Mouse (Mus musculus) urinary bladder, postnatal 36 days (tissue): ENCODE results near the gene Lcp1.

Experiments
- DNase-seq, 2 experiments: peaks; one replicate each; pipeline ENCODE4 v3.0.0; 2022; ENCODE audit warnings: low spot score in 2 of 2, mixed read lengths in 1 of 2

The Lcp1 gene

DNA sequence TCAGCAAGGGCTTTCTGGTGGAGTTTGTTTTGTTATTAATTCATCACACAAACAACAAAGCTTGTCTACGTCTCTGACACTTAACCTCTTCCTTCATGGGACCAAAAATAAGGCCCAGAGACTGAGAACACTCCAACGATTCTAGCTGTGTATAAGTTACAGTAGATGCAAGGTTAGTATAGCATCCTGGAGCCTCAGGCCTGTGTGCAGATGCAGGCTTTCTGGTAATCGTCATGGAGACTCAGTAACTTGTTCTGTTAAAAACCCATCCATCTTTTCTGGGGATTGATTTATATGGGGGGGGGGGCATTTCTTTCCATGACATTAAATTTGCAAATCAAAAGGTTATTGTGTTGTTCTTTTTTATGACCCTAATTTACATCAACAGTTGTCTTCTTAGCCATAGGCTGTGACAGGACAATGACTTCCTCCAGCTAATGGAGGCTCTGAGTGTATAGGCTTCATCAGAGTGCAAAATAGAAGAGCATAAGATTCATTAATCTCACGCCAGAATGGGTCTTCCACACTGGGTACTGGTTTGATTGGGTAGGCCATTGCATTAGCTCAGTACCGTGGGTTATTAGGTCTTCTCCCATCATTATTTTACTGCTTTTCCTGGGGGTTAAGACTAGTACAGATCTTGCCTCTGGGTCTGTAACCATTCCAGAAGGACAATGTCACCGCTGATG lies 74.6 kb downstream of the Lcp1 start:
- no peak for DNase-seq

DNA sequence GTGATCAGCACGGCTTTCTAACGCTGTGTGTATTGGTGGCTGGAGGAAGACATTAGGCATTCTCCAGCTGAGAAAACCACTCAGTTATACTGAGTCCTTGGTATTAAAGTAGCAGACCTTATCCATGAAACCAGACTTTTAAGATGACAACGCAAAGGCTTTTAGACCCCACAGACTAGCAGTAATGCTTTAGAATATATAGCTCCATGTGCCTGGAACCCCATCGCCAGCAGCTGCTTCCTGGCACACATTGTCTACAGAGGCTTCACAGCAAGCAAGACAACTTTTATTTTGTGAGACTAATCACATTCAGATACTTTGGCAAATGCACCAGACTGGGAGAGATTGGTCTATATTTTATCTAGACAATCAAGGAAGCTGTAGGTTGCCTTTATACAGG lies 75.4 kb downstream of the Lcp1 start:
- no peak for DNase-seq

DNA sequence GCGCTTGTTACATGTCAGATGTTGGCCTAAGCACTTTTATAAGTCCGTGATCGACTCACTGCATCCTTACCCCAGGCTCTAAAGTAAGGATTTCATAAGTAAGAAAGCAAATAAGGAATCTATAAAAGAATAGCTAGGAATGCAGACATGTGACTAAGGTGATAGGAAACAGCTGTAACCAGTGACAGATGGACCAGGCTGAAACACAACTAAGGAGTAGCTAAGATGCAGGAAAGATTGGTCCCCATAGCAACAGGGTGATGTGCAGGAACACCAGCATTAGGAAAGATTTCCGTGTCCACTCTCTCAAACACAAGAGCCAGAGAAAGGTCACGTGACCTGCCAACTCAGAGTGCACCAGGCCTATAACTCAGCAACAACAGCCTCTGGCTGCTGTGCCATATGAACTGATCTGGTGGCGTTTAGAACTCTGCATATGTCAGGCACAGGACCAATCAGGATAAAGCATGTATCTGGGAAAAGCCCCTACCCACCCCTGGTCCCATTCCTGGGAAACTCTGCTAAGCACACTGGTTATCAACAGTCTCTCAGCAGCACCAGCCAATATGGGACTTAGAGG lies 77.8 kb downstream of the Lcp1 start:
- DNase-seq, result no peak

DNA sequence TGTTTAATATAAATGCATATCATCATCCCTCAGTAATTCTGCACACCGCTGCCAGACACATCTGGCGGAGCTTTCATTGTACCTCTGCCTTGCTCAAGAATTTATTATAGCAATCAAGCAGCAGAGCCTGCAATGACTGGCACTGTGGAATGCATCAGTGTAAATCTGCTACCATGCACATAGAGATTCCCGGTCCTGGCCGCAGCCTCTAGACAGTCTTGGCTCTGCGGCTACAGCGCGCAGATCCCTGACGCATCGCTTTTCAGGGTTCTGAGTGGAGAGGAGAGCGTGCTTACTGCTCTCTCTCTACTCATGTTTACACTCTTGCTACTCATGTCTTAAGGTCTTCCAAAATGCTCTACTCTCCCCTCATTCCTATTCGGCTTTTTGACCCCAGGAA lies 82.9 kb downstream of the Lcp1 start:
- no peak for DNase-seq

DNA sequence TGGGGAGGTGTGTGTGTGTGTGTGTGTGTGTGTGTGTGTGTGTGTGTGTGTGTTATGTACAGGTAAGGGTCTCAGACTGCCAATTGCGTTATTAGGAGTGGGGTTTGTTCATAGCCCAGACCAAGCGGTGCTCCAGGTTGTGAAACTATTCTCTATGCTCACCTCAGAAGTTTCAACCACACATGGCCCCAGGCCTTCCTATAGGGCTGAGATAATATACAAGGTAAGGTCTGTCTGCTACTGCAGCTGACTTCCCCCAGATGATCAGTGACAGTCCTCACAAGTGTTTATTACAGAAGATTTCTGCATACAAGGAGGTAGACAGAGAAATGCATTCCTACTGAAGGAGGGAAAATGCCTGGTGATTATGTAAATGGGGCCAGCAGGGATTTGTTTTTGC lies 87.9 kb downstream of the Lcp1 start:
- no peak for DNase-seq

DNA sequence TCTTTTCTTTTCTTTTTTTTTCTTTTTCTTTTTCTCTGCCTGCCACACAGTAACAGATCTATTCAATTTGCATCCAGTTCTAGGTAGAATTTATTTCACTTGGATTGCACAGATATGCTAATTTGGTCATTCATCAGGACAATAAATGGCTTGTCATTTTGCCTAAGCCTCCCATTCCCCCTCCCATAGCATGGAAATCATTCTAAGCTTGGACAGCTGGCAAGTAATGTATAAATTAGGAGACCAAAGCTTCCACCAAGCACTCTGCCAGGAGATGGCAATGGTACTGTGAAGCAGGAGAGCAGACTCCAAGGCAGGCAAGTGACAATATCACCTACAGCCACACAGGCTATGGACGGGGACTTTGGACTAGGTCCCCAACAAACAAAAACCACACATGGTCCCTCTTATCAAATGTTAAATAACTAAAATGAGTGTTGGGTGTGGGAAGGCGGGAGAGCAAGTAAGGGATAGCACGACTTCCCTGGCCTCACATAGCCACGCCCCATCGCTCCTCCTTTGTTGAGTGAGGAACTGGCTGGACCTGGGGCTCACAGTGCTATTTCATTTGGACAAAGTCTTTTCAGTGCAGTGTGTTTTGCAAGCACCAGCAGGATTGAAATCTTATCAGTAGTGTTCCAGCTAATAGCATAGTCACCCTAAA lies 88.5 kb downstream of the Lcp1 start:
- DNase-seq, result no peak

DNA sequence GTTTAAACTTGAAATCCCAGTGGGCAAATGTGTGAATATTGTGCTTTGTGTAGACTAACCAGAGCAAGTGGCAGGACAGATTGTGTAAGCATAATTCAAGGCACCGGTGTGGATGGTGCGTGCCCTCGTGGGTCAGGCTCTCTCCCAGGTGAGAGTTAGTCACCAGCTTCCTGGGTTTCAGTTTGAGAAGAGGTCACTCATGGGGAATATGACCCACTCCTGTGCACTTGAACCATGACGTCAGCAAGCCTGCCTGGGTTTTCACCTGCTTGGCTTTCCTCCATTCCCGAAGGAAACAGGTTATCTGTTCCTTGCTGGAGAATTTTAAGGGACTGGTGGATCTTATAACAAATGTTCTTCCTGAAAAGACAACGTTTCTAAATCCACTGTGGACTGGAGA lies 91.5 kb downstream of the Lcp1 start:
- DNase-seq, result no peak

DNA sequence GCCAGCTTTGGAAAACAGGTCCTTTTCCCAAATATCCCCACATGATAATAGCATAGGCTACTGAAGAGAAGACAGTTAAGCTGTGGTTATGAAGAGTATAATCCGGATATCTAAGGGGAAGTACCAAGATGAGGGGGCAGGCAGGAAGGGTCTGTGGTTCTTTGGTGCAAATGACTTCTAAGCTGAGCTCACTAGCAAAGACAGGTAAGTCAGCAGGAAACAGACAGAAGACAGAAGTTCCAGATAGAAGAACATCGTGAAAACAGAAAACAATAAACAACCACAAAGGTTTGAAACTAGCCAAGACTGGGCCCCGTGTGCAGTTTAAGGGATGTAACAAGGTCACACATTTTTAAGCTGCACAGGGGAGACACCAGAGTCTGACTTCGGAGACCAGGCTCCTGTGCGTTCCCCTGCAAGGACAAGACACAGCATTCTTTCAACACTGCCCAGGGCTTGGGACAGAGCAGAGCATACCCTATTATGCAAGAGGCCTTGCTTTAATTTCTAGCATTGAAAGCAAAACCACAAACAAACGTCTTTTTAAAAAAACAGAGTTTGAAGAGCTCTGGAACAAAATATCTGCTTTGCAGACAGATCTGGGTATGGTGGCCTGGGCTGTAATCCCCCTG lies 96.7 kb downstream of the Lcp1 start:
- DNase-seq, result no peak

DNA sequence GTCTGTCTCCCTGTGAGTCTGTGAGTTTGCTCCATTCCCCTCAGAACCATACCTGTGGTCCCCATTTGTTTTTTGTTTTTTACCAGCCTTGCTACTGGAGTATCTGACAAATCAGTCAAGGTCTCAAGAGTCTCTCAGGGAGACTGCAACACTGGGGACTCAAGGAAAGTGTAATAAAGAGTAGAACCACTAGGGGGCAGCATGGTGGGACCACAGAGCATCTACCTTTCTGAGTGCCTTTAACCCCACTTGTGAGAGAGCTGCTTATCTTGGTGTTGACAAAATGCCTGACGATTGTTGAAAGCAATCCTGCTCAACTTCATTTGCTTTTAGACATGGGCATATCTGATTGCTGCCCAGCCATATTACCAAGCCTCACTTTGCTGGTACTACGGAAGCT lies 98.9 kb downstream of the Lcp1 start:
- DNase-seq, result no peak

DNA sequence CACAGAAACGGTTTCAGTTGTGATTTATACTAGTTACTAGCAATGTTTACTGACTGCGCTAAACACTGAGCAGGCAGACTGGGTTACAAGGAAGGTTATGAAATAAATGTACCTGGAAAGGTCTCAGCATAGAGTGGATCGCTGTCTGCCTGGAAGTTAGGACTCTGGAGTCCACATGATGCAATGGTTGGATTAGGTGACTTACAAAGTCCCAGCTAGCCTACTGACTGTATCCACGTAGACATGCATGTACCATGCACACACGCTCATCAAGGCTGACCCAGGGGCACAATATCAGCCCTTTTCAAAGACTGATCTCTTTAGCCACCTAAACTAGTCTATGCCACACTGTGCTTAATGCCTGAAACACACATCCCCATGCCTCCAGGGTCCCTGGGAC lies 102.2 kb downstream of the Lcp1 start:
- DNase-seq, result no peak

DNA sequence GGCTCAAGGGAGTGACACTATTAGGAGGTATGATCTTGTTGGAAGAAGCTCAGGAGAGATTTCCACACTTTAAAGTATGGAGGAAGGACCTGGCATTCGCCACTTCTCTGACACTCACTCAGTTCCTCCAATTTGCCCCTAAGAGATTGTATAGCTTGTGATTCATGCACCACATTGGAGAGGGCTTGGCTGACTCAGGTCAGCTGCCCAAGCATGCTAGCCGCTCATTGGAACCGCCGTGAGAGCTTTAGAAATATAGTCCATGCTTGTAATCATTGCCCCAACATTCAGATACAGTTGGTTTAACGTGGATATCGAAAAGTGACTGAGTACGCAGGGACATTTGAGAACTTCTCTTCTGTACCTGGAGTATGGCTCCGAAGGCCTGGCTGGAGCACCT lies 104.7 kb downstream of the Lcp1 start:
- no peak for DNase-seq

DNA sequence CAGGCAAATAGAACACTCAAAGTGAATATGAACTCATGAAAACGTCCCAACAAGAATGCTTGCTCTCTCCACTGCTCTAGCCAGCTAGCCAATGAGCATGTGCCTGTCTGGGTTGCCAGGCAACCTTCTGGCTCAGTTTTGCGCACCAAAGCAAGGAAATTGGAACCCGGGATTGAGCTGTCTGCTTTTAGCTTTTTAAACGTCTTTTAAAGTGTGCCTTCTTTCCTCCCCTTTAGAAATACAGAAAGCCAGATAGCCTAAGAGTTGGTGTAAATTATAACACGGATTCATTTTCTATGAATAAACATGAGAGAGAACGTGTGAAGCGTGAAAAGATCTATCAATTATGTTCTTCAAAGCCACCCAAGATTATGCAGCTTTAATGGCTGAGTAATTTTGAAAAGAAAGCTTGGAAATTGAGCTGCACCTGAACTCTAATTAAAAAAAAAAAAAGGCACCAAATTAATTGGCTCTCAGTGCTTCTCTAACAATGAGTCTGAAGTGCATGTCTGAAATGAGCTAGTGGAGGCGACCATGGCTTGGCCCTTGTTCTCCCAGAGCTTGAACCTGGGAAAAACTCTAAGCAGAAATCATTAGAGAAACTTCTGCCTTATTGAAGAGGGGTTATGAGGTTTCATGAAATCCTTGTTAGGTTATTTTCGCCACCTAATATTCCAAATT lies 105.2 kb downstream of the Lcp1 start:
- DNase-seq, result no peak

DNA sequence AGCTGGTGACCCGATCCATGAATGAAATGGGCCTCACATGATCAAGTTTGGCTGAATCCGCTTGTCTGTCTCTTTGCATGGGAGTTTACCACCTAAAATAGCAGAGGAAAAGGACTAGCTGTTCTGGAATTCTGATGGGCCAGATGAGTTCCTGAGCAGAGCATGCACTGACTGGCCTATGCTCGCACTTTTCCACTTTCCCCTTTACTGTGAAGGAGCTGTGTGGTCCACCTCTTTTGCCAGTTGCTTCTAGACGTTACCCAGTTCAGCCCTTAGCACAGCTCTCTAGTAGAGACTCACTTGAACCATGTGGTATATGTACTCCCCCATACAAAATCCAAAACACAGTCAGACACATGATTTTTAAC lies 105.7 kb downstream of the Lcp1 start:
- DNase-seq, result no peak

DNA sequence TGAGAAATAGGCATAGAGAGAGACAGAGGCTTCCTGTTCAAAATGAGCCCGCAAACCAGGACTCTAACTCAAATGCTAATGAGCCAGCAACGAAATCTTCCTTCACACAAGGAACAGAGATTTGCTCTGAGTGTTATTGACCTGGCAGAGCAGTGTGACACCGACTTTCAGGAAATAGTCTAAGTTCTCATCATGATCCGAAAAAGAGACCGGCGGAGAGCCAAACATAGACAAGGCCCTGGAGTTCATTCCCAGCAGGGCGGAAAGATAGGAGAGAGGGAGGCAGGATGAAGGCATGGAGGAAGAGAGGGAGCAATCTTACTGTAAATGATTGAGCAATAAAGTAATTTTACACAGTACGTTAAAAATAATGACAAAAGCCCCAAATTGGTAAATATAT lies 106.2 kb downstream of the Lcp1 start:
- DNase-seq, result no peak

DNA sequence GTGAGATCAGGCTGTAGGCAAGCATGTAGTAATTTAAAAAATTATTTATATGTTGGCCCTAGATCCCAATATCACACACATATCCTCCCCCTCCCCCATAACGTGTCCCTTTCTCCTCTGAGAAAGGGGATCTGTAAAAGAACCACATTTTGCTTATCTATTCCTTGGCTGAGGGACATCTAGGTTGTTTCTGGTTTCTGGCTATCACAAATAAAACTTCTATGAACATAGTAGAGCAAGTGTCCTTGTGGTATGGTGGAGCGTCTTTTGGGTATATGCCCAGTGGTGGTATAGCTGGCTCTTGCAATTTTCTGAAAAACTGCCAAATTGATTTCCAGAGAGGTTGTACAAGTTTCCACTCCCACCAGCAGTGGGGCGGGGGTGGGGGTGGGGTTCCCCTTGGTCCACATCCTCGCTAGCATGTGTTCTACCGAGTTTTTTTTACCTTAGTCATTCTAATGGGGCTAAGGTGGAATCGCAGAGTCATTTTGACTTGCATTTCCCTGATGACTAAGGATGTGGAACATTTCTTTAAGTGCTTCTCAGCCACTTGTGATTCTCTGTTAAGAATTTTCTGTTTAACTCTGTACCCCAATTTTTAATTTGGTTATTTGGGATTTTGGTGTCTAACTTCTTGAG lies 107.3 kb downstream of the Lcp1 start:
- no peak for DNase-seq

DNA sequence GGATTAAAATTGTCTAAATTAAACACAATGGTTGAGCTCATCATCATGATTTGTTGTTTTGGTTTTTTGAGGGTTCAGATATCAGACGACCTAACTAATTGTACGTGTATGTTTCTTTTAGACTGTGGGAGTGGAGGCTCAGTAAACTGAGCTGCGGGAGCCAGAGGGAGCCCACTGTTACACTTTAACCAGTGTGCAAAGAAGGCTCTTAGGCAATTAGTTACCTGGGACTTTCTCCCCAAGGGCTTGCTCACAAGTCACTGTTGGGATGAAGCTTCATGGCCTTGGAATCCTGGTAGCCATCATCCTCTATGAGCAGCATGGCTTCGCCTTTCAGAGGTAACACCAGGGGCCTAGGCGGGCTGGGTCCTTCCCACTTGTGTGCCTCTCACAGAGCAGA lies 111.2 kb downstream of the Lcp1 start, which contains the start of gene Cpb2:
Gene Cpb2, plus strand, starts transcription at position 201 of the 400 bp plus-strand sequence.
- no peak for DNase-seq

DNA sequence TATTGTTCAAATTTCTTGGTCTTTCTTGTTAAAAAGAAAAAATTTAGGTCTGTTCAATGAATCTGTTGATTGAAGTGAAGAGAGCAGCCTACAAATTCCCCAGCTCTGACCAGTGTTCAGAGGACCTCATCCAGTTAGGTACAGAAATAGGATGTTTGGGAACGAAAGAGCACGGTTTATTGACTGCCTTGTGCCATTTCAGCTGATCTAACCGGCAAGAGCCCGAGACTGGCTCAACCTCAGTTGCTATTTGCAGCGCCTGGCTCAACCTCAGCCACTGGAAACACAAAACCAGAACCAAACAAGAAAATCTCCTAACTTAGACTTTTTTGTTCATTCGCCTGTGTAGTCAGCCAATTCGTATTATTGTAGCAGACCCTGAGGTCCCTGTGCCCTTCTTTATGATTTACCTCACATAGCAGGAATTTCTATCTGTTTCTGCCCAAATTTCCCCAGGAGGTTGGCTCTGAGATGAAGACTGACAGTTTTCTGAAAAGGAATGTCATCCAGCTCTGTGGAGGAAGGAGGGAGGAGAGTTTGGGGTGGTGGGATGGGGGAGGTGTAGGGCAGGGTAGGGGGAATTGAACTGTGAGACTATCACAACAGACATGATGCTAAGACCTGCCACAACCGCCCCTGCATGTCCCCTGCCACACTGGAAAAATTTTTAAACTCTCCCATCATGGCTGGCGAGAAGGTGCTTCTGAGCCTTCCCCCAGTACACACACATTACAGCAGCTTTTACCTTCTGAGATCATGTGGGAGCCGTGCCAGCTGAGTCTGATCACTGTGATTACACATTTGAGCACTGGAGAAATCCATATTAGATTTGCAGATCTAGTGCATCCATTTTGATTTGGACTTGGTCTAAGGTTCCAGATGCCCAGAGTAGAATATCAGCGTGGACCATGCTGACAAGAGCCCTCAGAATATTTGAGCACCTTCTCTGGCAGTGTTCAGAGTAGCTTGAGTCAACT lies 115.4 kb downstream of the Lcp1 start:
- no peak for DNase-seq

DNA sequence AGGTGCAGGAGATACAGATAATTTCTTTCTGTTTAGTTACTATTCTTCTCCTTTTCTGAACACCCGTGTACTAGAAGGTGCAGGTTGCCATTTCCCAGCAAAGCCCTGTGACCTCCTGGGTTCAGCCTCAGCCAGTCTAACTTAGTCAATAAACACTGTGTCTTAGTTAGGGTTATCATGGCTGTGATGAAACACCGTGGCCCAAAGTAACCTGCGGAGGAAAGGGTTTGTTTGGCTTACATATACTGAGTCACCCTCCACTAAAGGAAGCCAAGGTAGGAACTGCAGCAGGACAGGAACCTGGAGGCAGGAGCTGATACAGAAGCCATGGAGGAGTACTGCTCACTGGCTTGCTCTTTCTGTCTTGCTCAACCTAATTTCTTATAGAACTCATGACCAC lies 119.5 kb downstream of the Lcp1 start:
- DNase-seq, result no peak

DNA sequence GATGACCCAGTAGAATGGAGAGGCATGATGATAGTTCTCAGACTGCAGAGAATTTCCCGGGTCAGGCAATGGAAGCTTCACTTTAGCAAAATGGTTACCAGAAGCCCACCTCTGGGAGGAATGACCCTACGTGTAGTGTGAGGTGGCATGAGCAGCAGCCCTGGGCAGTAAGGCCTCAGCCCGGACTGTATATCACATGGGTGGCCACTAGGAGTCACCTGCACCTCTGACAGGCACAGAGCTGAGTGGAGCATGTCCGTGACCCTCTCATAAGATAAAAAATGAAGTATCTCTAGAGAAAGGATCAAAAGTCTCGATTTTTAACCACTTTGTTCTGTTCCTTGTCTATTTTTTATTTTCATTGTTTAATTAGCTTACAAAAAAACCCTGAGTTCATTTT lies 125.6 kb downstream of the Lcp1 start:
- no peak for DNase-seq

DNA sequence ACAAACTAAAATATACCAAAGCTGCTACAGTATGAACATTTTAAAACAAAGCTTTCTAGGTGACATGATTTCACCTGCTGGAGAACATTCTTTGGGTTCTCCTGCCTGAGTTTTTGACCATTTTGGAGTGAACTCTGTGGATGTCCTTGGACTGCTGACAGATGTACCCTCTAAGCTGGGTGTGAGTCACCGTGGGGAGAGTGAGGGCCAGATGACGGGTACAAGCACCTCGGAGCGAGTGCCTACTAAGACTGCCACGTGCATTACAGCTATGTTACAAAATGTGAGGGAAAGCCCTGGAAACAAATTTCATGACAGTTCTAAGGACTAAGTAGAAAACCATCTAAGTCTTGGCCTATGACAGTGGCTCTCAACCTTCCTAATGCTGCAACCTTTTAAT lies 138.6 kb downstream of the Lcp1 start:
- DNase-seq, result no peak

DNA sequence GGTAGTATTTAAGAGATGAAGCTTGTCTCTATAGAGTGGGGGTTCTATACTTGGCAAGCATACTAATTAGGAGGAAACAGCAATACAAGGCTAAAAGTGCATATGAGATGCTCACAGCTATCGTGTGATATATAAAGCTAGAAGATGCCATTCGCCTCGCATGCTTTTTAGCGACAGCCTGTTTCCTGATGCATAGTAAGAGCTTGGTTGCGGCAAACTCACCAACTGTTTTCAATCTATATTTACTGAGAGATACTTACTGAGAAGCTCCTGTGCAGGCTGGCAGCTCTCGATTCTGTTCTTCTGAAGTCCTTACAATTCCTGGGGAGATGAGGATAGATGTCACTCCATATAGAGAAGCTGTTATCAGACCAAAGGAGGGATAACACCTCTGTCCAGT lies 148.8 kb downstream of the Lcp1 start:
- no peak for DNase-seq
